Mouse (Mus musculus) Patski (cell line): ENCODE data around the gene Smg6. TPM values are rescaled to one million over a fixed set of nuclear protein-coding genes. Genes with fewer than 3 reads are reported as not detected.

ENCODE experiments used
- ATAC-seq: fragments of 100-300 bp; one replicate; pipeline ENCODE4 v1.8.0; 2021
- CTCF ChIA-PET: fragments of 350-600 bp; sonication (Branson Sonifier 250); formaldehyde crosslinking; loops from one replicate; lab custom pipeline; 2022; ENCODE audit warnings: inconsistent platforms; lab: Charles Lee
- POLR2A ChIA-PET: fragments of 350-600 bp; sonication (Branson Sonifier 250); formaldehyde crosslinking; loops from one replicate; lab custom pipeline; 2022; ENCODE audit warnings: antibody characterized with exemption, inconsistent platforms; lab: Charles Lee
- DNase-seq: peaks from one replicate; pipeline ENCODE4 v3.0.0-alpha.2; 2011; ENCODE audit warnings: low read depth, low spot score
- H3K27me3 ChIP-seq: fragments of 371-371 bp; one replicate; pipeline ENCODE4 v1.5.1; 2021
- CTCF ChIP-seq: fragments of 100-300 bp; IDR thresholded peaks from one replicate; pipeline ENCODE4 v1.5.1; 2021
- in situ Hi-C: fragments of 300-500 bp; cut with MboI; formaldehyde crosslinking; loops from 3 replicates; pipeline ENCODE4 v1.11.1; 2018; ENCODE audit warnings: low pct_unique_long_range_greater_than_20kb, mixed read lengths
- polyA plus RNA-seq: library from polyadenylated mRNA; unstranded; gene quantifications from one replicate; pipeline ENCODE4 v1.2.3, GENCODE M21; 2021

The Smg6 gene
- polyA plus RNA-seq, 1 experiment from 2014 or later = 20.5 TPM

DNA sequence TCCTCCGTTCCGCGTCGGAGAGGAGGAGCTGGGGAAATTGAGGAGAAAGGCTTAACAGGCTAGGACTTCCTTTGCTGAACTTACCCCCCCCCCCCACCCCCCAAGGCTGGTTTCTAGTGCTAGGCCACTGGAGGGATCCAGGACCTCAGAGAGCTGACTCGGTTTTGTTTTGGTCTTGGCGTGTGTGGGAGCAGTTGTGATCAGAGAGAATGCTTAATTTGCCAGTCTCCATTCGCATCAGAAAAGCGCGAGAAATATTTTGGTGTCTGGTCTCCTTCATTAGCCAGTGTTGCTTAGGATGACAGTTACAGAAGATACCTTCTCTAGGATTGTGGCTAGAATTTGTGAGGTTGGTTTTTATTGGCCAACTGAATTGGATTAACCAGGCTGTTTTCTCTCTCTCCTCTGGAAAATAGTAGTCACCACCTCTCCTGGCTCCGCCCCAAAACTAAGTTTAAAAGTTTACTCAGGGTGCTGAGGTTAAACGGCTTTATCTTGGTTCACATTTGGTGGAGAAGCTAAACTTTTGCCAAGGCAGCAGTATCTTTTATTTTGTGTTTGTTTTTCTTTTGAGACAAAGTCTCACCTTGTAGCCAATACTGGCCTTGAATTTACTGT is 874 bp downstream of the Smg6 start:
- ATAC-seq = peak; percentile 17
- in situ Hi-C loops = no loop called here
- DNase-seq = peak; percentile 51
- ChIA-PET CTCF (interaction anchor here (1.5 kb wide), 1 partner anchor 31 kb away, joined by 4 read pairs; no protein-coding TSS in a partner anchor), POLR2A (interaction anchor here (0.5 to 1.6 kb wide), 4 partner anchors 29 to 47 kb away, joined by 3 to 4 read pairs (median 3); partner anchors contain the start of genes Sgsm2 and Tsr1)
- no peak for TF ChIP-seq CTCF
- no peaks in the 10 kb centered on the region for H3K27me3 ChIP-seq

DNA sequence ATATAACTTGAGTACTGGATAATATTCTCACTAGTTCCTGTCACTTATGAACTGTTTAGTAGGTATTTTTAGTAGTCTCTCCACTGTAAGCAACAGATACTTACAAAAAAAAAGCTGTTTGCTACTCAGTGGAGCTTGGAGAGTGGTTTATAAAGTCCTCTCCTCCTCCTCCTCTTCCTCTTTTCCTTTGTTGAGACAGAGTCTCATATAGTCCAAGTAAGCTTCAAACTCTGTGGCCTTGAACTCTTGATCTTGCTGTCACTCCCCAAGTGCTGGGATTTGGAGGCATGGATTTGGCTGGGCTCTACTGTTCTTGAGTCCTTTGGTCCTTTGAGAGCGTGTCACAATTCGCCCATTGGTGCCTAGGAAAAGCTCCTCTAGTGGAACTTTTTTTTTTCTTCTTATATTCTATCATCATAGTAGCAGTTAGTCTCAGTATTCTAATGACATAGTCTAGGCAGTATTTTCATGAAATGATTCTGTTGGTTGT is 1.7 kb downstream of the Smg6 start:
- ATAC-seq (no peak), DNase-seq (no peak)
- no peak for TF ChIP-seq CTCF
- H3K27me3 ChIP-seq = no peaks in the 10 kb centered on the region
- ChIA-PET CTCF (interaction anchor here (1.5 kb wide), 1 partner anchor 32 kb away, joined by 4 read pairs; no protein-coding TSS in a partner anchor), POLR2A (interaction anchor here (0.5 kb wide), 1 partner anchor 37 kb away, joined by 3 read pairs; no protein-coding TSS in a partner anchor)
- in situ Hi-C loops = no loop called here

DNA sequence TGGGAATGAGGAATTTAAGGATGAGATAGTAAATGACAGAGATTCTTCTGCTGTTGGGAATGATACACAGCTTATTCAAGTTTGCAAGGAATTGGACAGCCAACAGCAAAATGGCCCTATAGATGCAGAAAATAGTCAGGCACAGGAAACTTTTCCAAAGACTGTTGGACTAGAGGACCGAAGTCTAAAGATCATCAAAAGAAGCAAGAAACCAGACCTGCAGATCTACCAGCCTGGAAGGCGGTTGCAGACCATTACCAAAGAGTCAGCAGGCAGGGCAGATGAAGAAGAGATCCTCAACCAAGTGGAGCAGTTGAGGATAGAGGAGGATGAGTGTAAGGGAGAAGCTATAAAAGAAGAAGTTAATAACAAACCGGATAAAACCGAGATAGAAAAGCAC is 3.5 kb downstream of the Smg6 start:
- ChIA-PET POLR2A (no interaction called here), CTCF (no interaction called here)
- in situ Hi-C loops = no loop called here
- H3K27me3 ChIP-seq = no peaks in the 10 kb centered on the region
- DNase-seq (no peak), ATAC-seq (no peak)
- TF ChIP-seq CTCF = no peak

DNA sequence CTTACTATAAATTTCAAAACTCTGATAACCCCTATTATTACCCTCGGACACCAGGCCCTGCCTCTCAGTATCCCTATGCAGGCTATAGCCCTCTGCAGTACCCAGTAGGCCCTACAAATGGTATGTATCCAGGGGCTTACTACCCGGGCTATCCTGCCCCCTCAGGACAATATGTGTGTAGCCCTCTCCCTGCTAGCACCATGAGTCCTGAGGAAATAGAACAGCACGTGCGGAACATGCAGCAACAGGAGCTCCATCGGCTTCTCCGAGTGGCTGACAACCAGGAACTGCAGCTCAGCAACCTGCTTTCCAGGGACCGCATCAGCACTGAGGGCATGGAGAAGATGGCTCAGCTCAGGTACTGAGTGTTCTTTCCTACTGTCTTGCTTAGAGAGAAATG is 4.8 kb downstream of the Smg6 start:
- CTCF ChIA-PET = no interaction called here
- in situ Hi-C loops = no loop called here
- ATAC-seq = no peak

DNA sequence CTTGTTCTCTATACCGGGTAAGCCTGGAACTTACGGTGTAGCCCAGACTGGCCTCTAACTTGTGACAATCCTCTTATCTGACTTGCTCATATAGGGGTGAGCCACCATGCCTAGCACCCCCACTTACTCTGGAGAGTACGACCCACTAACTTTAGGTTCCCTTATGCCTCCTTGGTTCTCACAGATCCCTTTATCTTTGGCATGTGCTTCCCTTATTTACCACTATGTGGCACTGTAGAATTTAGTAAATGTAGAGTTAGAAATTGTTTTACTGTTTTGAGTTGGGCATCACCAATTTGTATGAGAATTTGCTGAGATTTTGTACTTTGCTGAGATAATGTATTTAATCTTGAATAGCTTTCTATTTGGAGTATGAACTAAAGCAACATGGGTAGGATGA is 20.7 kb downstream of the Smg6 start:
- TF ChIP-seq CTCF = peak; percentile 73
- no peaks in the 10 kb centered on the region for H3K27me3 ChIP-seq
- ATAC-seq (no peak), DNase-seq (no peak)
- CTCF ChIA-PET = interaction anchor here (0.8 to 2.1 kb wide), 6 partner anchors 9 to 224 kb away, joined by 3 to 9 read pairs (median 3); no protein-coding TSS in a partner anchor
- POLR2A ChIA-PET = no interaction called here
- in situ Hi-C loops = no loop called here

More for the DNA sequence above, 4.8 kb downstream of the Smg6 start:
- no peak for DNase-seq
- no peak for TF ChIP-seq CTCF
- POLR2A ChIA-PET = no interaction called here
- no peaks in the 10 kb centered on the region for H3K27me3 ChIP-seq

DNA sequence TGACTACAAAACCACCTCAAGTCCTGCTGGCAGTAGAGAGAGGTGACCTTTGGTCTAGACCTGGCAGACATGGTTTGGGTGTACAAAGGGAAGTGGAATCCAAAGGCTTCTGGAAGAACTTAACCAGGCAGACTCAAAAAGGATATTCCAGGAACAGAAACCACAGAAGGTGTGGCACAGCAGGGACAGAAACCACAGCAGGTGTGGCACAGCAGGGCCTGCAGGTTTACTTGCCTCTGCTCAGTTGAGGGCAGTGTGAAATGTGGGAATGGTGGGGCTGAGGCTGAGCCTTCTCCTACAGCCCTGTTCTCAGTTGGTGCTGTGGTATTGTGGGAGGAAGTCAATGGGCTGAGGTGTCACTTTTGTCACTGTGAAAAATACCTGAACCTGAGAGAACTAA is 29.3 kb downstream of the Smg6 start:
- ChIA-PET CTCF (no interaction called here), POLR2A (no interaction called here)
- in situ Hi-C loops = no loop called here
- no peak for ATAC-seq
- H3K27me3 ChIP-seq = no peaks in the 10 kb centered on the region
- no peak for TF ChIP-seq CTCF
- DNase-seq = no peak

DNA sequence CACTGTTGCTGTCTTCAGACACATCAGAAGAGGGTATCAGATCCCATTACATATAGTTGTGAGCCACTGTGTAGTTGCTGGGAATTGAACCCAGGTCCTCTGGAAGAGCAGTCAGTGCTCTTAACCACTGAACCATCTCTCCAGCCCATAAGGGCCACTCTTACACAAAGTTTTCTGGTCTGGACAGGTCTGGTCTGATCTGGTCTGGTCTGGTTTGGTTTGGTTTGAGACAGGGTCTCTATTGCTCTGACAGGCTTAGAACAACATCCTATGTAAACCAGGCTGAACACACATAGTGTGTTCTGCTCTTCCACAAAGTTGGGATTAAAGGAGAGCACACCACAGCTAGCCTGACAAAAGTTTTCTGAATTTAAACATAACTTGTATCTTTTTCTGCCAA is 30.4 kb downstream of the Smg6 start:
- no peaks in the 10 kb centered on the region for H3K27me3 ChIP-seq
- ChIA-PET CTCF (interaction anchor here (1.2 kb wide), 1 partner anchor 9 kb away, joined by 3 read pairs; no protein-coding TSS in a partner anchor), POLR2A (interaction anchor here (0.7 kb wide), 1 partner anchor 24 kb away, joined by 3 read pairs; no protein-coding TSS in a partner anchor)
- in situ Hi-C loops = no loop called here
- DNase-seq (no peak), ATAC-seq (no peak)
- TF ChIP-seq CTCF = no peak

DNA sequence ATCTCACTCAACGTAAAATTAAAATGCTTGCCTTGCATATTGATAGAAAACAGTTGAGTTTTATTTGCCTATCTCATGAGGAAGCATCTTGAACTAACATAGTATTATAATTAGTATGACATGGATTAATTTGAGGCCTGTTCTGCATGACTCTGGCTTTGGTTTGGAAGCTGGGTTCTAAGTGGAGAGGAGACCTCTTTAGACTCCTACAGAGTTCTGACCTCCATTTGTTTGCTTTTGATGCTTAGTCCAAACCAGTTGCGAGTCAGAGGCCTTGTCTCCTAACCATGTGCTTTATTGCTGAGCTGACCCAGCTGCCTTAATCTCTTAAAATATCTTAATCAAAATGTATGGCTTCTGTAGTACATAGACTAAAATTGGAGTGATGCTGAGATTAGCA is 32.0 kb downstream of the Smg6 start:
- ChIA-PET POLR2A (no interaction called here), CTCF (interaction anchor here (1.0 to 1.1 kb wide), 2 partner anchors 11 to 14 kb away, joined by 3 read pairs; no protein-coding TSS in a partner anchor)
- no peaks in the 10 kb centered on the region for H3K27me3 ChIP-seq
- no peak for TF ChIP-seq CTCF
- DNase-seq (no peak), ATAC-seq (no peak)
- in situ Hi-C loops = no loop called here

DNA sequence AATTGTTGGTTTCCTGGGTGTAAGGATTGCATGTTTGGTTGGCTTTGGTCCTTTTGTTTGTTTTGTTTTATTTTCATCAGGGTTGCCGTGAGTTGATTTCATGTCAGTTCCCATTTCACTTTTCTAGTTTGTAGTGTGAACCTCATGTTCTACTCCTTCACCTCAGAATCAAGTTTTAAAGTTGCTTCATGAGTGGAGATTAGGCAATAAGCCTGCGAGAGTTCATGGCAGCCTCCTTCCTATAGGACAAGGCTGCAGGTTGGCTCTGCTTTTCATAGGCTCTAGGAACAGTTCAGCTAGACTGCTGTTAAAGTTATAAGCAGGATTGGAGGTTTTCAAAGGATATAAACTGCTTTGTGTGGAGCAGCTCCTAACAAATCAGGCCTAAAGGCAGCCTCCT is 33.9 kb downstream of the Smg6 start:
- no peak for ATAC-seq
- in situ Hi-C loops = no loop called here
- no peaks in the 10 kb centered on the region for H3K27me3 ChIP-seq
- no peak for TF ChIP-seq CTCF
- ChIA-PET CTCF (no interaction called here), POLR2A (no interaction called here)
- no peak for DNase-seq

DNA sequence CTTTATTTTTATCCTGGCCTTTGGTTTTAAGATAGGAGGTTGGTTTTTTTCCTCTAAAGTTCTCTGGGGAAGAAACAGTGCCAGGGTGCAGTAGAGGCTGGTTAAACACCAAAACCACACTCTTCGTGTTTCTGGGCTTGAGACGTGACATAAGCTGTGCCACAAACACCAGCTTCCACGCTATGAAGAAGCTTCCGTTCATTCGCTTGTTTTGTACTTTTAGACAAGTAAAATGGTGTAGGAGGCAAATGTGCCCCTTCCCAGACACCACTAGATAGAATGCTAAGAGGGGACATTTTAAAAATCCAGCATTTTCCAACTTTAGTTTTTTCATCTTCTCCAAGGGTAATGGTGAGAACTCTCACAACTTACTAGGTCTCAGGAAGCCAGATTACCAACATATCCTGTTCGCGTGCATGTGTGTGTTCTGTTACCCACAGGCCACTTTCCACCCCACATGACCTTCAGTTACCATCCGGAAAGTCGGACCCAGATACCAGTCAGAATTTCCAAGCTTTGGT is 34.5 kb downstream of the Smg6 start:
- POLR2A ChIA-PET = no interaction called here
- H3K27me3 ChIP-seq = no peaks in the 10 kb centered on the region
- ATAC-seq (no peak), DNase-seq (no peak)
- no peak for TF ChIP-seq CTCF
- in situ Hi-C loops = no loop called here
- CTCF ChIA-PET = no interaction called here

DNA sequence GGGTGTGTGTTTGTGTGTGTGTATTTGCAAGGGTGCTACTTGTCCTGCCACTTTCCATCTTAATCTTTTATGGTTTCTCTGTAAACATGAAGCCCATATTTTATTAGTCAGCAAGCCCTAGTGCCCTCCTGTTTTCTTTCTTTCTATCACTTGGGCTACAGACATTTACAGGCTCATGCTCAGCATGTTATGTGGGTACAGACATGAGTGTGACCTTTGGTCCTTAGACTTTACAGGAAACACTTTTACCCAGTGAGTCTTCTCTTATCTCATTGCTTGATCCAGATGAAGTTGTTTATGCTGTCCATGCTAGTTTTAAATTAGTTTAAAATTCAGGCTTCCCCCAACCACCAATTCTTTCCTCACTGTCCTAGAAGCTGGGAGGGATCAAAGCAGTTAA is 36.3 kb downstream of the Smg6 start:
- in situ Hi-C loops = no loop called here
- H3K27me3 ChIP-seq = no peaks in the 10 kb centered on the region
- DNase-seq (no peak), ATAC-seq (no peak)
- TF ChIP-seq CTCF = no peak
- CTCF ChIA-PET = no interaction called here
- POLR2A ChIA-PET = no interaction called here
